Mouse (Mus musculus) neural tube, embryonic 14.5 days (tissue): Measurements from ENCODE around the gene Vav2. TPM values are rescaled to one million over a fixed set of nuclear protein-coding genes. Genes with fewer than 3 reads are reported as not detected.
A peak's percentile ranks its signal among the peaks of the same experiment; 100 is the strongest.

ENCODE experiments used
- ATAC-seq: fragments of 200-750 bp; cut with Nextera tagmentation; 2 replicates; pipeline ENCODE4 v1.8.0; 2017; ENCODE audit warnings: low read depth, mild to moderate bottlenecking, moderate TSS enrichment, moderate library complexity
- H3K27ac ChIP-seq: fragments of 300-500 bp; sonication (generic); 2 replicates; pipeline ENCODE4 v1.5.1; 2014; ENCODE audit warnings: low read depth, mild to moderate bottlenecking, control low read depth, low read length, moderate library complexity, mixed read lengths
- H3K27me3 ChIP-seq: fragments of 300-500 bp; sonication (generic); 2 replicates; pipeline ENCODE4 v1.6.1; 2014; ENCODE audit warnings: low read length; ENCODE audit not compliant: control insufficient read depth, insufficient read depth
- H3K36me3 ChIP-seq: fragments of 300-500 bp; sonication (generic); 2 replicates; pipeline ENCODE4 v1.6.1; 2014; ENCODE audit warnings: low read length, mixed read lengths; ENCODE audit not compliant: control insufficient read depth, insufficient read depth
- H3K4me1 ChIP-seq: fragments of 300-500 bp; sonication (generic); 2 replicates; pipeline ENCODE4 v1.6.1; 2014; ENCODE audit warnings: low read length; ENCODE audit not compliant: control insufficient read depth, insufficient read depth
- H3K4me2 ChIP-seq: fragments of 300-500 bp; sonication (generic); 2 replicates; pipeline ENCODE4 v1.6.1; 2014; ENCODE audit warnings: mild to moderate bottlenecking, low read depth, low read length, control low read depth
- H3K4me3 ChIP-seq: fragments of 300-500 bp; sonication (generic); 2 replicates; pipeline ENCODE4 v1.5.1; 2014; ENCODE audit warnings: low read depth, low read length, control low read depth, mixed read lengths
- H3K9ac ChIP-seq: fragments of 300-500 bp; sonication (generic); replicated peaks from 2 replicates; pipeline ENCODE4 v1.6.1; 2014; ENCODE audit warnings: low read depth, mild to moderate bottlenecking, control low read depth, low read length, mixed read lengths
- H3K9me3 ChIP-seq: fragments of 300-500 bp; sonication (generic); 2 replicates; pipeline ENCODE4 v1.6.1; 2016; ENCODE audit warnings: low read length; ENCODE audit not compliant: control insufficient read depth
- WGBS: fragments of 180-500 bp; shearing (Covaris S2); extraction: QIAGEN DNeasy Blood & Tissue Kit; methylation state at CpG from one replicate; pipeline ENCODE4 v1.1.7; 2014; 5-methylcytosine and 5-hydroxymethylcytosine counted together
- polyA plus RNA-seq: library from polyadenylated mRNA; unstranded; fragments of >200 nt; fragmentation: Nextera tagmentation; extraction: Ambion mirVana; gene quantifications from 2 replicates; pipeline ENCODE4 v1.2.1, GENCODE M21; 2014

Vav2 gene
- polyA plus RNA-seq, 1 experiment from 2014 or later: 14.5 TPM

DNA sequence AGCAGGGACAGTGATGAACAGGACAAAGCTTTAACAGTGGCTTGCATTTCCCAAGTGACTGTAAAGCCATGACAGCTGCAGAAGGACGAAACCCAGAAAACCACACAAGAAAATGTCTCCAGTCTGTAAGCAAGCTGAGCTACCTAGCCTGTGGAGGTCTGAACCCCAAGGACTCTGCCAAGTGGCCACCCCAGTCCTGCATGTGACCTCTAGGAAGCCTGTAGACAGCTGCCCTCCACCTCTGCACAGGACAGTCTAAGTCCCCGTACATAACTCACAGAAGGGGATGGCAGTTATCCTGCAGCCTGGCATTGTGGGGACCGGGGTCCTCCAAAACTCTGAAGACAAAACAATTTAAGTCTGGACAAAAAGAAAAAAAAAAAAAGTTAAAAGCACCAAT is 19.1 kb upstream of the Vav2 start:
- peaks cover 14% of the 10 kb centered on the region for H3K4me1 ChIP-seq
- 92% methylated on average over 3 of the region's 3 CpGs for WGBS
- no peak overlapping the region for H3K9ac ChIP-seq
- H3K4me2 ChIP-seq: no peak overlapping the region
- H3K9me3 ChIP-seq: no peaks in the 10 kb centered on the region
- ATAC-seq: no peak
- no peaks in the 10 kb centered on the region for H3K27me3 ChIP-seq
- H3K36me3 ChIP-seq: peaks cover 43% of the 10 kb centered on the region
- H3K27ac ChIP-seq: no peak overlapping the region
- no peak overlapping the region for H3K4me3 ChIP-seq

GRCm38 (mm10) chr2:27443450-27443708 is 16.5 kb upstream of the Vav2 start:
- WGBS: 74% methylated on average over 5 of the region's 5 CpGs
- H3K9ac ChIP-seq: no peak overlapping the region
- no peaks in the 10 kb centered on the region for H3K27me3 ChIP-seq
- H3K4me1 ChIP-seq: peaks cover 14% of the 10 kb centered on the region
- H3K4me2 ChIP-seq: peak overlapping the region; percentile 51
- peaks cover 20% of the 10 kb centered on the region for H3K36me3 ChIP-seq
- no peak overlapping the region for H3K27ac ChIP-seq
- no peak for ATAC-seq
- no peaks in the 10 kb centered on the region for H3K9me3 ChIP-seq
- H3K4me3 ChIP-seq: peak overlapping the region; percentile 58

- Histone ChIP-seq H3K4me3 (peak overlapping the region; percentile 58), H3K9me3 (no peaks in the 10 kb centered on the region), H3K4me1 (peaks cover 14% of the 10 kb centered on the region), H3K9ac (peak overlapping the region; percentile 69), H3K4me2 (peak overlapping the region; percentile 51), H3K27ac (peak overlapping the region; percentile 58; the same call in 1 of the 2 replicates), H3K36me3 (peaks cover 15% of the 10 kb centered on the region), H3K27me3 (no peaks in the 10 kb centered on the region)
- 34% methylated on average over 20 of the region's 20 CpGs for WGBS
- ATAC-seq: peak; percentile 63
Observed at GRCm38 (mm10) chr2:27442708-27443449, 16.0 kb upstream of the Vav2 start.

GRCm38 (mm10) chr2:27441767-27442707 is 15.2 kb upstream of the Vav2 start, which contains the start of gene Brd3os:
Brd3os (plus strand) TSS chr2:27442324.
- Histone ChIP-seq H3K27me3 (no peaks in the 10 kb centered on the region), H3K36me3 (peaks cover 12% of the 10 kb centered on the region), H3K9ac (peak within 1 kb of the TSS; percentile 69), H3K4me2 (peak within 1 kb of the TSS; percentile 51), H3K4me3 (peak within 1 kb of the TSS; percentile 58), H3K4me1 (peaks cover 14% of the 10 kb centered on the region), H3K9me3 (no peaks in the 10 kb centered on the region), H3K27ac (peak within 1 kb of the TSS; percentile 76)
- 2% methylated on average over 32 of the region's 36 CpGs for WGBS
- ATAC-seq: peak; percentile 93

DNA sequence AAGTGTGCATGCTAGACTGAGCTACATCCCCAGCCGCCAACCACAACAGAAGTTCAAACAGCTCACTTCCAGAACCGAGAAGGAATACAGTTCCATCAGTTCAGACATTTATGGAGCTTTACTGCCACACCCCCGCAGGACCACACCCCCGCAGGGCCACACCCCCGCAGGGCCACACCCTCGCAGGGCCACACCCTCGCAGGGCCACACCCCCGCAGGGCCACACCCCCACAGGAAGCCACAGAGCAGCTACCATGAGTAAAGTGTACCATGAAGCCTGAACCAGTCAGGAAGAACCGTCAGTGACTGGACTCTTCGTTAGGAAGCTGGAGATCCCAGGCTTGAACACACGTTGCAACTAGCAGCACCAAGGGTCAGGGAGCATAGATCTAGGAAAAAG is 11.4 kb upstream of the Vav2 start:
- H3K4me3 ChIP-seq: no peak overlapping the region
- H3K4me1 ChIP-seq: peaks cover 6% of the 10 kb centered on the region
- no peak overlapping the region for H3K4me2 ChIP-seq
- H3K27me3 ChIP-seq: no peaks in the 10 kb centered on the region
- no peaks in the 10 kb centered on the region for H3K36me3 ChIP-seq
- H3K9me3 ChIP-seq: no peaks in the 10 kb centered on the region
- WGBS: 22% methylated on average over 11 of the region's 11 CpGs
- H3K9ac ChIP-seq: no peak overlapping the region
- no peak overlapping the region for H3K27ac ChIP-seq
- ATAC-seq: no peak

DNA sequence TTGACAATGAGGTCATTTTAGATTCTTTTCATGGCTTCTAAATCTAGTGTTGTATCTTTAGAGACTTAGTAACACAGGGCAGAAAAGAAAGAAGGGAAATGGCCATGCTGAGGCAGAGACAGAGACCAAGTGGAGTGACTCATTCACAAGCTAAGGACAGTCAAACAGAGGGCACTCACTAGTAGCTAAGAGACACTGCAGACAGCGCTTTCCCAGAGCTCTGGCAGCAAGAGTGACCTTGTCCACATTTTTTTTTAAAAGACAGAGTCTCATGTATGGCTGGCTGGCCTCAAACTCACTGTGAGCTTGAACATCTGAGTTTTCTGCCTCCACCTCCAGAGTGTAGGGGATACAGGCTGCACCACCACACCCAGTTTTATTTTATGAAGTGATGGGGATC is 11.0 kb upstream of the Vav2 start:
- Histone ChIP-seq H3K27ac (no peak overlapping the region), H3K9ac (no peak overlapping the region), H3K27me3 (no peaks in the 10 kb centered on the region), H3K4me1 (peaks cover 2% of the 10 kb centered on the region), H3K36me3 (no peaks in the 10 kb centered on the region), H3K4me2 (no peak overlapping the region), H3K4me3 (no peak overlapping the region), H3K9me3 (no peaks in the 10 kb centered on the region)
- ATAC-seq: no peak
- WGBS: 48% methylated on average over 1 of the region's 1 CpGs

DNA sequence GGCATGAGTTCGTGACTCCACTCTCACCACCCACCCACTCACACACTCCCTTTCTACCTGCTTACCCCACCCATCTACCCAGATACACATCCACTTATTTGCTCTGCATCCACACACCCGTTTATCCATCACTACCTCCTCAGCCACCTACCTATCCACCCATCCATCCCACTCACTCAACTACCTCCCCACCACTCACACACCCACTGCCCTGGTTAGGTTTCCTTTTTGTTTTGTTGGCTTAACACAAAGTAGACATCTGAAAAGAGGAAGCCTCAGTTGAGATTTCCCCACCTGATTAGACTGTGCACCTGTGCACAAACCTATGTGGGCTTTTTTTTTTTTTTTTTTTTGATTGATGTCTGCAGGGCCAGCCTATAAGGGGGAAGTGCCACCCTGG is 5.8 kb upstream of the Vav2 start:
- no peak overlapping the region for H3K4me2 ChIP-seq
- H3K9me3 ChIP-seq: no peaks in the 10 kb centered on the region
- H3K9ac ChIP-seq: no peak overlapping the region
- H3K27ac ChIP-seq: no peak overlapping the region
- WGBS: 88% methylated on average over 2 of the region's 2 CpGs
- H3K4me3 ChIP-seq: no peak overlapping the region
- H3K36me3 ChIP-seq: no peaks in the 10 kb centered on the region
- peaks cover 2% of the 10 kb centered on the region; the same call in 1 of the 2 replicates for H3K4me1 ChIP-seq
- no peak for ATAC-seq
- no peaks in the 10 kb centered on the region for H3K27me3 ChIP-seq

GRCm38 (mm10) chr2:27430621-27431020 is 3.8 kb upstream of the Vav2 start:
- Histone ChIP-seq H3K4me1 (peaks cover 8% of the 10 kb centered on the region; the same call in 1 of the 2 replicates), H3K36me3 (no peaks in the 10 kb centered on the region), H3K27ac (no peak overlapping the region), H3K9ac (no peak overlapping the region), H3K4me2 (no peak overlapping the region), H3K9me3 (no peaks in the 10 kb centered on the region), H3K4me3 (no peak overlapping the region), H3K27me3 (no peaks in the 10 kb centered on the region)
- 92% methylated on average over 7 of the region's 7 CpGs for WGBS
- no peak for ATAC-seq

- peak; percentile 32; the same call in 1 of the 2 replicates for ATAC-seq
- H3K4me3 ChIP-seq: no peak overlapping the region
- no peaks in the 10 kb centered on the region for H3K9me3 ChIP-seq
- peaks cover 27% of the 10 kb centered on the region for H3K4me1 ChIP-seq
- H3K27ac ChIP-seq: no peak overlapping the region
- 0% methylated on average over 4 of the region's 4 CpGs for WGBS
- H3K27me3 ChIP-seq: no peaks in the 10 kb centered on the region
- H3K9ac ChIP-seq: no peak overlapping the region
- no peaks in the 10 kb centered on the region for H3K36me3 ChIP-seq
- H3K4me2 ChIP-seq: no peak overlapping the region
Observed at GRCm38 (mm10) chr2:27428071-27428470, 1.2 kb upstream of the Vav2 start.
